Mouse (Mus musculus) kidney, adult 2 months (tissue): ENCODE results near the gene Rbfox1.

Source experiments
- CTCF ChIP-seq: fragments of 200-500 bp; conservative IDR thresholded peaks from 2 replicates; pipeline ENCODE4 v1.5.1; 2011; ENCODE audit warnings: low read depth, mild to moderate bottlenecking, control low read depth, low read length, moderate library complexity, mixed read lengths; ENCODE audit not compliant: insufficient read depth, insufficient read length
- POLR2A ChIP-seq: fragments of 200-500 bp; IDR thresholded peaks from one replicate; pipeline ENCODE4 v1.6.1; 2011; ENCODE audit warnings: low read depth, low read length, control low read depth

DNA sequence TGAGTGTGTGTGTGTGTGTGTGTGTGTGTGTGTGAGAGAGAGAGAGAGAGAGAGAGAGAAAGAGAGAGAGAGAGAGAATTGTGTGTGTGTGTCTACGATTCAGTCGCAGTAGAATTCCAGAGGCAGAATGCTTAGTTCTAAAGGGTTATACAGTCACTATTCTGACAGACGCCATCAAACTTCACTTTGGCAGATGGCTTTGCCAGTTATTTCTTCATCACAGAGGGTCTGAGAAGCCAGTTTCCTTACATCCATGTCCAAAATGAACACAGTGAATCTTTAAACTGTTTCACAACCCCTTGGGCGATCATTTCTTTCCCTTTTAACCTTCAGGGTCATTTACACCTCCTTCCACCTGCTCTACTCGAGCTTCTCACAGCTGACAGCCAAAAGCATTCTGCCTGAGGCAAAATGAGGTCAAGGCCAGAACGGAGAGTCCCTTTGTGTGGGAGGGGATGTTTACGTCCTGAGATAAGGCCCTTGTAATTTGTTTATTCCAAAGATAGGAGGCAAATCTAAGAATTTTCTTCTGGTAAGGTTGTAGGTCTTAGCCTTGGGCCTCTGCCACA is 1209.1 kb downstream of the Rbfox1 start:
- TF ChIP-seq CTCF (no peak), POLR2A (no peak)
